Mouse (Mus musculus): ENCODE data around the gene Lat2. TPM values are rescaled to one million over a fixed set of nuclear protein-coding genes. Genes with fewer than 3 reads are reported as not detected.

The Lat2 gene
- total and polyA plus RNA-seq, 2 experiments from 2014 or later = 1.9 to 10.7 TPM

GRCm38 (mm10) chr5:134579135-134579534 lies 35.7 kb downstream of the Lat2 start:
- TF ChIP-seq EP300 (IDR thresholded peaks at IDR 0.05; ENCODE audit: low read depth) = no peak
- TF ChIP-seq CTCF (IDR thresholded peaks at IDR 0.05; ENCODE audit: low read depth) = no peak
- peaks cover 9% of the 10 kb centered on the region for H3K4me1 ChIP-seq (ENCODE audit: control insufficient read depth, insufficient read depth)
- H3K9ac ChIP-seq (replicated peaks; ENCODE audit: low read depth, low read length) = no peak overlapping the region
- H3K4me2 ChIP-seq (ENCODE audit: low read depth, low read length) = no peak overlapping the region
- H3K4me3 ChIP-seq (ENCODE audit: low read depth, low read length) = no peak overlapping the region
- DNase-seq (ENCODE audit: low spot score) (no peak), ATAC-seq (ENCODE audit: insufficient read depth, low read depth) (no peak)
- H3K27ac ChIP-seq (ENCODE audit: low read depth) = no peak overlapping the region
- 56% methylated on average over 3 of the region's 3 CpGs for WGBS
- H3K27me3 ChIP-seq (ENCODE audit: control insufficient read depth, insufficient read depth, low read length) = no peaks in the 10 kb centered on the region
- no peaks in the 10 kb centered on the region for H3K9me3 ChIP-seq (replicated peaks; ENCODE audit: control insufficient read depth, low read length)
- H3K36me3 ChIP-seq (replicated peaks; ENCODE audit: control insufficient read depth, insufficient read depth, low read length) = no peaks in the 10 kb centered on the region

GRCm38 (mm10) chr5:134577534-134577933 lies 37.3 kb downstream of the Lat2 start:
- ATAC-seq (ENCODE audit: insufficient read depth, low read depth) (no peak), DNase-seq (ENCODE audit: low spot score) (no peak)
- TF ChIP-seq EP300 (IDR thresholded peaks at IDR 0.05; ENCODE audit: low read depth) = no peak
- TF ChIP-seq CTCF (IDR thresholded peaks at IDR 0.05; ENCODE audit: low read depth) = no peak
- Histone ChIP-seq H3K27ac (ENCODE audit: low read depth) (no peak overlapping the region), H3K9me3 (replicated peaks; ENCODE audit: control insufficient read depth, low read length) (no peaks in the 10 kb centered on the region), H3K4me2 (ENCODE audit: low read depth, low read length) (no peak overlapping the region), H3K4me1 (ENCODE audit: control insufficient read depth, insufficient read depth) (no peaks in the 10 kb centered on the region), H3K27me3 (ENCODE audit: control insufficient read depth, insufficient read depth, low read length) (no peaks in the 10 kb centered on the region), H3K36me3 (replicated peaks; ENCODE audit: control insufficient read depth, insufficient read depth, low read length) (no peaks in the 10 kb centered on the region), H3K4me3 (ENCODE audit: low read depth, low read length) (no peak overlapping the region), H3K9ac (replicated peaks; ENCODE audit: low read depth, low read length) (no peak overlapping the region)
- 80% methylated on average over 7 of the region's 7 CpGs for WGBS

GRCm38 (mm10) chr5:134576517-134577220 lies 38.2 kb downstream of the Lat2 start:
- Histone ChIP-seq H3K9ac (replicated peaks; ENCODE audit: low read depth, low read length) (no peak overlapping the region), H3K4me3 (ENCODE audit: low read depth, low read length) (no peak overlapping the region), H3K4me2 (ENCODE audit: low read depth, low read length) (no peak overlapping the region), H3K27ac (ENCODE audit: low read depth) (no peak overlapping the region), H3K9me3 (replicated peaks; ENCODE audit: control insufficient read depth, low read length) (no peaks in the 10 kb centered on the region), H3K27me3 (ENCODE audit: control insufficient read depth, insufficient read depth, low read length) (no peaks in the 10 kb centered on the region), H3K36me3 (replicated peaks; ENCODE audit: control insufficient read depth, insufficient read depth, low read length) (no peaks in the 10 kb centered on the region), H3K4me1 (ENCODE audit: control insufficient read depth, insufficient read depth) (no peaks in the 10 kb centered on the region)
- no peak for DNase-seq (ENCODE audit: low spot score)
- ATAC-seq (ENCODE audit: insufficient read depth, low read depth) = no peak
- WGBS = 71% methylated on average over 14 of the region's 14 CpGs
- no peak for TF ChIP-seq CTCF (IDR thresholded peaks at IDR 0.05; ENCODE audit: low read depth)

GRCm38 (mm10) chr5:134575833-134576232 lies 39.0 kb downstream of the Lat2 start:
- TF ChIP-seq EP300 (IDR thresholded peaks at IDR 0.05; ENCODE audit: low read depth) (no peak), CTCF (IDR thresholded peaks at IDR 0.05; ENCODE audit: low read depth) (no peak)
- H3K4me3 ChIP-seq (ENCODE audit: low read depth, low read length) = no peak overlapping the region
- H3K4me1 ChIP-seq (ENCODE audit: control insufficient read depth, insufficient read depth) = no peaks in the 10 kb centered on the region
- no peak overlapping the region for H3K9ac ChIP-seq (replicated peaks; ENCODE audit: low read depth, low read length)
- DNase-seq (ENCODE audit: low spot score) = no peak
- no peaks in the 10 kb centered on the region for H3K9me3 ChIP-seq (replicated peaks; ENCODE audit: control insufficient read depth, low read length)
- WGBS = 93% methylated on average over 5 of the region's 5 CpGs
- H3K27ac ChIP-seq (ENCODE audit: low read depth) = no peak overlapping the region
- H3K4me2 ChIP-seq (ENCODE audit: low read depth, low read length) = no peak overlapping the region
- H3K27me3 ChIP-seq (ENCODE audit: control insufficient read depth, insufficient read depth, low read length) = no peaks in the 10 kb centered on the region
- ATAC-seq (ENCODE audit: insufficient read depth, low read depth) = no peak
- H3K36me3 ChIP-seq (replicated peaks; ENCODE audit: control insufficient read depth, insufficient read depth, low read length) = no peaks in the 10 kb centered on the region

GRCm38 (mm10) chr5:134572508-134573214 lies 42.2 kb downstream of the Lat2 start:
- Histone ChIP-seq H3K36me3 (replicated peaks; ENCODE audit: control insufficient read depth, insufficient read depth, low read length) (no peaks in the 10 kb centered on the region), H3K4me3 (ENCODE audit: low read depth, low read length) (peak overlapping the region; percentile 66), H3K27me3 (ENCODE audit: control insufficient read depth, insufficient read depth, low read length) (no peaks in the 10 kb centered on the region), H3K9me3 (replicated peaks; ENCODE audit: control insufficient read depth, low read length) (no peaks in the 10 kb centered on the region), H3K4me2 (ENCODE audit: low read depth, low read length) (peak overlapping the region; percentile 75), H3K27ac (ENCODE audit: low read depth) (peak overlapping the region; percentile 90), H3K9ac (replicated peaks; ENCODE audit: low read depth, low read length) (peak overlapping the region; percentile 59), H3K4me1 (ENCODE audit: control insufficient read depth, insufficient read depth) (no peaks in the 10 kb centered on the region)
- ATAC-seq (ENCODE audit: insufficient read depth, low read depth) (peak; percentile 43), DNase-seq (ENCODE audit: low spot score) (peak; percentile 45)
- 25% methylated on average over 10 of the region's 10 CpGs for WGBS
- no peak for TF ChIP-seq CTCF (IDR thresholded peaks at IDR 0.05; ENCODE audit: low read depth)
- 0 out of 2 replicates have a peak, but pooled peaks have one; percentile 22 for TF ChIP-seq EP300 (IDR thresholded peaks at IDR 0.05; ENCODE audit: low read depth)

All from heart, postnatal 0 days (tissue).